Mouse (Mus musculus): ENCODE measurements around the gene Wdtc1. TPM values are rescaled to one million over a fixed set of nuclear protein-coding genes. Genes with fewer than 3 reads are reported as not detected.

The Wdtc1 gene
- total RNA-seq, 2 experiments from 2014 or later: 58.6 to 59.8 TPM

DNA sequence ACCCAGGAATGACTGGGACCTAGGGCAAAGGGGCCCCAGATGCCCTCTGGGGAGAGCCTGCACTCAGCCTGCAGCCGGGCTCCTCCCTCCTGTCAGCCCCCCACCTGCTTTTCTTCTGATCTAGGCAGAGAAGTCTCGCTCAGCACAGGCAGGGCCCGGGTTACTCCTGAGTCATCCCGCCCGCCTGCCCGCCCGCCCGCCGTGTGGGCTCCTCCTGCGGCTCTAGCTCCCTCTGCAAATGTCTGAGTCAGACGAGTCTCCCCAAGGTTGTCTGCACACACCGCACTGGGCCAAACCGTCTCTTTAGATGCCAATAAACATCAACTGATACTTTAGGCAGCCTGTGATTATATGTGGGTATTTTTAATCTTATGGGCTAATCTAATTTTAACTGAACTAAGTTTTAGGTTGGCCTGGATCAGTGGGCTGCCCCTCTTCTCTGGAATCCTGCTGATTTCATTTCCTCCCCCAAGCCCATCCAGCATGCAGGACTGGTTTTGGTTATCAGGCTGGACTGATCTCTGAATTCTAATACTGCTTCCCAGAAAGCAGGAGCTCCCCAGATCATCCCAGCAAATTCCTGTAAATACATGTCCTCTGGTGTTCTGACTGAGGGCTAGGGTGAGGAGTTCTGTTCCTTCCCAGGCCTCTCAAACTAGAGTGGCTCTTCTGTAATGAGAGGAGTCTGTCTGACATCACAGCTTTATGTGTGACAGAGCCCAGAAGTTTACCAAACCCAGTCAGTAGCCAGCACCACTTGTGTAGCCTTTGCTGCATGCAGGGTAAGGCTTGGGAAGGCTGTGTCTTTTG lies 25.2 kb upstream of the Wdtc1 start:
- intact Hi-C loops (cut with DNase I): no loop called here
- peak; percentile 32 to 44 for DNase-seq (ENCODE audit: low spot score in 2 of 2)

- intact Hi-C loops (cut with DNase I): no loop called here
- DNase-seq (ENCODE audit: low spot score in 2 of 2): no peak
These were observed 22.7 kb upstream of the Wdtc1 start for GRCm38 (mm10) chr4:133375812-133376577.

DNA sequence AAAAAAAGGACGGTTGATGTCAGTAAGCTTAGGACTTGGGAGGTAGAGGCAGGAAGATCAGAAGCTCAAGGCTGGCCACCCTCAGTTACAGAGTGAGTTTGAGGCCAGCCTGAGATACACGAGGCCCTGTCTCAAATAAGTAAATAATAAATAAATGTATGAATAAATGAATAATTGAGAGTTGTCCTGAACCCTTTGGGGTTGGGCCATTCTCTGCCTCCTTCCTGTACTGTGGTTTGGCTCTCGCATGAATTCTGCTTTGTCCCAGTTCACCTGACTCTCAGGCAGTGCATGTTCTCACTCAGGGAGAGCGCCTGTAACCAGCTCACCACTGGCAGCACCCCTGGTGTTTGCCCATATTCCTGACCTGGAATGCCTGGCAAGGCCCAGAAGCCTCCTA lies 20.7 kb upstream of the Wdtc1 start:
- intact Hi-C loops (cut with DNase I): no loop called here
- no peak for DNase-seq (ENCODE audit: low spot score in 2 of 2)

DNA sequence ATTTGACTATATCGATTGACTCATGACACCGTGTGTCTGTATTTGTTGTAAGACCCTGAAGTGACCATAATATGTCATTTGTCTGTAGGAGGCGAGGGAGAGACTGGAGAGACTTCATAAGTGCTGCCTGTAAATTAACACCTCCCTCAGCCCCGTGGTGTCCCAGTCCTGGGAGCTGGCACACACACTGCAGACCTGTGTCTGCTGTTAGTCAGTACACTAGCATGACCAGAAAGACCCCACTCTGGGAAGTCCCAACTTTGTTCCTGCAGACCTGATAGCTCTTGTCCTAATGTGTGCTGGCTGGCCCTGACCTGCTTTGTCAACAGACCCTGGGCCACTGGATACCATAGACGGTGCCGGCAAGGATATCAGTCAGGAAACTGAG lies 19.0 kb upstream of the Wdtc1 start:
- DNase-seq (ENCODE audit: low spot score in 2 of 2): no peak
- intact Hi-C loops (cut with DNase I): no loop called here

DNA sequence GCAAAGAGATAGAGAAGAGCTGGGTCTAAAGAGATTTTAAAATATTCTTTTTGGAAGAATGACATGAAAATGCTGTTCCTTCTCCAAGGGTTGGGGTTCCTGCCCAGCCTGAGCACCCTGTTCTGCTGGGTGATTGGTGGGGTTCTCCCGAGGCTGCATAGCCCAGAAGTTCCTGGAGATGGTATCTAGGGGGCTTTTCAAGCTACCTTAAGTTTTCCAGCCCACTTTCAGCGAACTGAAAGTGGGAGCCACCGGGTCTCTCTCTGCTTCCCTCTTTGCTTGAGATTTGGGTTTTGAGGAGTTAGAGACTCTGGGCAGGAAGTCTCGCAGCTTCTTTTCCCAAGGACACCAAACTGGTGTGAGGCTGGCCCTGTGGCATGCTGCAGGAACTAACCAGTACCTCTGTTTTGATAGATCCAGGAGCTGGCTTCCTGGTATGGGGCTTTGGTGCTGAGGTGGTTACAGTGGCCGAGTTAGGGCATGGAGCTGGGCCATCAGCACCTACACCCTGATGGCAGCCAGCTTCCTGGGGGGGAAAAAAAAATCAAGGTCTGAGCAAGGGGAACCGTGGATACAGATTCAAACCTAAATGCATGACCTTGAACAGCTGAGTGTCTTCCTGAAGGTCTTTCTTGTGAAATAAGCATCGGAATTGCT lies 18.5 kb upstream of the Wdtc1 start:
- DNase-seq (ENCODE audit: low spot score in 2 of 2): no peak
- intact Hi-C loops (cut with DNase I): no loop called here

DNA sequence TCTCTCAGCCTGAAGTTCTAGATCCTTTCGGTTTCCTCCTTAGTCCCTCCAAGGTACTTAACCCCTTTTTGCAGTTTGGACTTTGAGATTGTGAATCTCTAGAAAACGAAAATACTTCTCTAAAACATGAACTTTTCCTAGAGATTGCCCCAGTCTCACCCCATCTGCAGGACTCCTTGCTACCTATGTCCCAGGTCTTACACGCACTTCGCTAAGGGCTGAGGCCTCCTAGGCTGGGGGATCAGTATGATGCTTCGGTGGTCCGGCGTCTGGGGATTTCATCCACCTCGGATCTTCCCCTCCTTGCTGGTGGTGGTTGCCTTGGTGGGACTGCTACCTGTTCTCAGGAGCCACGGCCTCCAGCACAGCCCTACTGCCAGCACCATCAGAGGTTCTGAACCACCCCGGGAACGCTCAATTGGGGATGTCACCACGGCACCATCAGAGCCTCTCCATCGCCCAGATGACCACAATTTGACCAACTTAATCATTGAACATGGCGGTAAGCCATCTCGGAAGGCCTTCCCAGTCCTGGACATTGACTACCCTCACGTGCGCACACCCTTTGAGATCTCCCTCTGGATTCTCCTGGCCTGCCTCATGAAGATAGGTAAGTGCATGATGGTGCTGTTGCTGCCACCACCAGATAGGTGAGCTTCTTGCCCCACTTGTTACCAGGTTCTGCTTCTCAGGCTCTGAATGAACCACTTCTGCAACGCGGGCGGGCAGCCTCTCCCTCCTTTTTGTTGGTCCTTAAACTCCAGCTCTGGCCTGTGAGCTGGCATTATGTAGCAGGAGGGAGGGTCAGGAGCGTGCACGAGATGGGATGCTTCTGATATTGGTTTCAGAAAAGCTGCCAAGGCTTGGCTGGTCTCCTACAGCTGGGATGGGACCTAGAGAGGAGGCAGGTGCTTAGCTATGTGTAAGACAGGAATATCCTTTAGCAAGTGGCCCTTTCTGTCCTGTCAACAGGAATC lies 17.3 kb upstream of the Wdtc1 start:
- DNase-seq (ENCODE audit: low spot score in 2 of 2): no peak
- intact Hi-C loops (cut with DNase I): no loop called here

GRCm38 (mm10) chr4:133369553-133370297 lies 16.4 kb upstream of the Wdtc1 start, which contains the start of gene Slc9a1:
TSS of gene Slc9a1 (plus strand) at chr4:133369706.
- DNase-seq (ENCODE audit: low spot score in 2 of 2): peak; percentile 93 to 94
- intact Hi-C loops (cut with DNase I): loop anchor here (5.0 kb wide), 1 partner anchor 53 kb away; no protein-coding TSS in a partner anchor

DNA sequence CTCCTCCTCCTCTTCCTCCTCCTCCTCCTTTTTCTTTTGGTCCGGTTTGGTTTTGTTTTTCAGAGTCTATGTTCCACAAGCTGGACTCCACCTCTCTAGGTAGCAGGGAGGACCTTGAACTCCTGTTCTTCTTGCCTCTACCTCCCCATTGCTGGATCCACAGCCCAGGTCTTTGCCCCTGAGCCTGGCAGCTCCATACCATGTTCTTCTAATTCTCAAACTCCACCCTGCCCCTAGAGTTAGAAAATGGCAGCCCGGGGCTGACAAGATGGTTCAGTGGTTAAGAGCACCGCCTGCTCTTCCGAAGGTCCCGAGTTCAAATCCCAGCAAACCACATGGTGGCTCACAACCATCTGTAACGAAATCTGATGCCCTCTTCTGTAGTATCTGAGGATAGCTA lies 1.4 kb upstream of the Wdtc1 start:
- intact Hi-C loops (cut with DNase I): no loop called here
- no peak for DNase-seq (ENCODE audit: low spot score in 2 of 2)

- intact Hi-C loops (cut with DNase I): no loop called here
- no peak for DNase-seq (ENCODE audit: low spot score in 2 of 2)
These were observed 484 bp downstream of the Wdtc1 start for GRCm38 (mm10) chr4:133352797-133353196.

DNA sequence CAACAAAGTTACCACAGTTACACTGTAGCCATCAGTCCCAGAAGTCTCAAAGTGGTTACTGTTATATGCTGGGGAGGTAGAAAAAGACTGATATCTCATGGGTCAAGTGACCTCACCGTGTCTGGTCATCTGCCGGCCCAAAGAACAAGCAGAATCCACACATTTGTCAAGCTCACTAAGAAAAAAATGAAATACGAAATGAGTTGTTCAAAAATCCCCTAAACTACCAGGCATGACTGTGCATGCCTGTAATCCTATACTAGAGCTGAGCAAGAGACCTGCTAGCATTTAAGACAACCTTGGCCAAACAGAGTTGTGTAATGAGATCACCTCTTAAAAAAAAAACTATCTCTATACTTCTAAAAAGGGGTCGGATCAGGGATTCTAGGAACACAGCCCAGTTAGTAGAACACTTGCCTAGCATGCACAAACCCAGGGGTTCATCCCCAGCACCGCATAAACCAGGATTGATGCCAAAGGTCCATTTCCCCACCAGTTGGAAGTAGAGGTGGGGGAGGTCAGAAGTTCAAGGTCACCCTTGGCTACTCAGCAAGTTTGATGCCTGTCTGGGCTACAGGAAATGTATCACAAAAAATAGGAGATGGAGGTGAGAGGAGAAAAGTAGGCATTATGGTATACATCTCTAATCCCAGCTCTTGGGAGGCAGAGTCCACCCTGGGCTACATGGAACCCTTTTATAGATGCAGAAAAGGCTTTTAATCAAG lies 5.1 kb downstream of the Wdtc1 start:
- intact Hi-C loops (cut with DNase I): loop anchor here (5.0 kb wide), 1 partner anchor 36 kb away; no protein-coding TSS in a partner anchor

GRCm38 (mm10) chr4:133347624-133348023 lies 5.7 kb downstream of the Wdtc1 start:
- no peak for DNase-seq (ENCODE audit: low spot score in 2 of 2)
- intact Hi-C loops (cut with DNase I): loop anchor here (5.0 kb wide), 1 partner anchor 35 kb away; no protein-coding TSS in a partner anchor

More for the DNA sequence above, 5.1 kb downstream of the Wdtc1 start:
- no peak for DNase-seq (ENCODE audit: low spot score in 2 of 2)

DNA sequence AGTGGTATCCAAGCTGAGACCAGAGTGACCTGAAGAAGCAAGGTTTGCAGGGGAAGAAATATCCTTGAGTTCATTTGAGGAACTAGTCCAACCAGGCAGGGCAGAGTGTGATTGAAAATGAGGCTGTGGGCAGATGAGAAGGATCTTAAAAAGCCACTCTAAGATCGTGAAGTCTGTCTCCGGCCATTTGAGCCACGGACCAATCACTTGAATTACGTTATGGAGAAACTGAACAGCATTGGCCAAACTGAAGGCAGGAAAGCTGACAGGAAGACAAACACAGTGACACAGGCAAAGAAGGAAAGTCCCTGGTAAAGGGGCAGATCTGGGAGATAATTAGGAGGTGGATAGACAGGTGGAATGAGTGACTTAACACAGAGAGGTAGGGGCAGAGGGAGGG lies 6.7 kb downstream of the Wdtc1 start:
- intact Hi-C loops (cut with DNase I): loop anchor here (5.0 kb wide), 1 partner anchor 34 kb away; no protein-coding TSS in a partner anchor
- DNase-seq (ENCODE audit: low spot score in 2 of 2): no peak

DNA sequence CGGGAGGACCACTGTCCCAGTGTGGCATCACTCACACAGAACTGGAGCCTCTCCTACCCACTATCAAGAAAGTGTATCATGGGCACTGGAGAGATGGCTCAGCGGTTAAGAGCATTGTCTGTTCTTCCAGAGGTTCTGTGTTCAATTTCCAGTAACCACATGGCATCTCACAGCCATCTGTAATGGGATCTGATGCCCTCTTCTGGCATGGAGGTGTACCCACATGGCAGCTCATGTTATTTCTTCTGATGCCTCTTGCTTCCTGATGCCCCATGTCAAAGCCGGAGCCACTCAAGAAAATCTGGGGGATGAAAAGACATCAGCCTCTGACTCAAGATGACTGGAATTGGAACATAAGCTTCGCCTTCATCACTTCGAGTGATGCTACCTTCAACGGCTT lies 7.6 kb downstream of the Wdtc1 start:
- intact Hi-C loops (cut with DNase I): loop anchor here (5.0 kb wide), 1 partner anchor 33 kb away; no protein-coding TSS in a partner anchor
- DNase-seq (ENCODE audit: low spot score in 2 of 2): no peak

DNA sequence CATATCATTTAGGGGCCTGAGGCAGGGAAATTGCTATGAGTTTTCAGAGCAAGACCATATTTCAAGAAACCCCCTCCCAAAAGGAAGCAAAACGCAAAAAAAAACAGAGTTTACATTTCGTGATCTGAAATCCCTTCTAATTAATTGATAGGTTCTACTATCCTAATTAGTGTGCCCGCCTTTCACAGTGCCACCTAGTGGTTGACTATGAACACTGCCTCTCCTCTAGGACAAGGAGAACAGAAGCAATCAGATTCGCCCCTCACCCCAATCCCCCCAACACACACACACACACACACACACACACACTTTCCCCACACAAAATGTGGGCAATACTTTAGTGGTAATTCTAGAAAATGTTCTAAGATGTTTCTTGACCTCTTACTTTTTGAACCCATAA lies 9.2 kb downstream of the Wdtc1 start:
- no peak for DNase-seq (ENCODE audit: low spot score in 2 of 2)
- intact Hi-C loops (cut with DNase I): no loop called here

DNA sequence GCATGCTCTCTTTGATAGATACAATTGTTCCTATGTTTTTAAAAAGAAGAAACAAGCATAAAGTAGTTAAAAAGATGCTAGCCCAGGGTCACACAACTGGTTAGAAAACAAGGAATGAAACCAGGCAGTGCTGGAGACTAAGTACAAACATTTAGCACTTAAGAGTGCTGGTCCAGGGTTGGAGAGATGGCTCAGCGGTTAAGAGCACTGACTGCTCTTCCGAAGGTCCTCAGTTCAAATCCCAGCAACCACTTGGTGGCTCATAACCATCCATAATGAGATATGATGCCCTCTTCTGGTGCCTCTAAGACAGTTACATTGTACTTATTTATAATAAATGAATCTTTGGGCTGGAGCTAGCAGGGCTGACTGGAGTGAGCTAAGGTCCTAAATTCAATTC lies 13.1 kb downstream of the Wdtc1 start:
- intact Hi-C loops (cut with DNase I): no loop called here
- no peak for DNase-seq (ENCODE audit: low spot score in 2 of 2)

- peak; percentile 99 for DNase-seq (ENCODE audit: low spot score in 2 of 2)
- intact Hi-C loops (cut with DNase I): no loop called here
These were observed 14.0 kb downstream of the Wdtc1 start for GRCm38 (mm10) chr4:133339148-133339749.

- intact Hi-C loops (cut with DNase I): no loop called here
- no peak for DNase-seq (ENCODE audit: low spot score in 2 of 2)
These were observed 14.7 kb downstream of the Wdtc1 start for GRCm38 (mm10) chr4:133338521-133339095.

All from left cerebral cortex, postnatal 36 days (tissue).